Mouse (Mus musculus) MEL (cell line): ENCODE measurements around the gene Stx18. TPM values are rescaled to one million over a fixed set of nuclear protein-coding genes. Genes with fewer than 3 reads are reported as not detected.

Experiments used
- DNase-seq: peaks from one replicate; pipeline ENCODE4 v3.0.0; 2011; ENCODE audit warnings: low read depth, low spot score
- H3K27ac ChIP-seq: 2 replicates; pipeline ENCODE4 v1.5.1; 2012; ENCODE audit warnings: low read depth, mild to moderate bottlenecking, control low read depth, low read length, moderate library complexity; ENCODE audit not compliant: control insufficient read depth
- H3K27me3 ChIP-seq, 2 experiments: fragments of 150-350 bp in 1 of 2; sonication (generic) in 1 of 2; 2 replicates each; pipeline ENCODE4 v1.6.1; 2012; ENCODE audit warnings: low read length in 2 of 2, mild to moderate bottlenecking in 2 of 2, improper control_type of control experiment in 1 of 2, moderate library complexity in 1 of 2; ENCODE audit not compliant: insufficient read depth in 2 of 2, control insufficient read depth in 1 of 2
- H3K36me3 ChIP-seq, 2 experiments: 2 replicates each; pipeline ENCODE4 v1.6.1; 2012 to 2014; ENCODE audit warnings: low read length in 2 of 2, improper control_type of control experiment in 1 of 2, inconsistent platforms in 1 of 2, mild to moderate bottlenecking in 1 of 2; ENCODE audit not compliant: insufficient read depth in 2 of 2, control insufficient read depth in 1 of 2
- H3K4me1 ChIP-seq, 2 experiments: fragments of 150-350 bp in 1 of 2; sonication (generic) in 1 of 2; 2 replicates each; pipeline ENCODE4 v1.6.1; 2012; ENCODE audit warnings: low read length in 2 of 2, improper control_type of control experiment in 1 of 2, mild to moderate bottlenecking in 1 of 2; ENCODE audit not compliant: insufficient read depth in 2 of 2, control insufficient read depth in 1 of 2
- H3K4me3 ChIP-seq, 2 experiments: fragments of 150-350 bp in 1 of 2; sonication (generic) in 1 of 2; 2 replicates each; pipeline ENCODE4 v1.5.1; 2012; ENCODE audit warnings: low read depth in 2 of 2, low read length in 2 of 2, mild to moderate bottlenecking in 2 of 2, moderate library complexity in 2 of 2, control low read depth in 1 of 2, improper control_type of control experiment in 1 of 2; ENCODE audit not compliant: control insufficient read depth in 1 of 2, insufficient read depth in 1 of 2
- H3K79me2 ChIP-seq: 2 replicates; pipeline ENCODE4 v1.6.1; 2012; ENCODE audit warnings: mild to moderate bottlenecking, low read length, moderate library complexity; ENCODE audit not compliant: control insufficient read depth, poor library complexity, insufficient read depth
- H3K9ac ChIP-seq: 2 replicates; pipeline ENCODE4 v1.6.1; 2012; ENCODE audit warnings: low read depth, mild to moderate bottlenecking, control low read depth, low read length, moderate library complexity; ENCODE audit not compliant: control insufficient read depth, poor library complexity, severe bottlenecking
- H3K9me3 ChIP-seq: fragments of 150-350 bp; sonication (generic); replicated peaks from 2 replicates; pipeline ENCODE4 v1.6.1; 2012; ENCODE audit warnings: mild to moderate bottlenecking, low read length, improper control_type of control experiment, moderate library complexity; ENCODE audit not compliant: insufficient read depth
- CHD2 ChIP-seq: IDR thresholded peaks from 2 replicates; pipeline ENCODE4 v1.6.1; 2011; ENCODE audit warnings: low read length, improper control_type of control experiment
- CTCF ChIP-seq, 3 experiments: IDR thresholded peaks in 2 of 3; conservative IDR thresholded peaks in 1 of 3; 2 replicates each; pipeline ENCODE4 v1.5.1; 2011 to 2012; ENCODE audit warnings: low read length in 3 of 3, low read depth in 2 of 3, mild to moderate bottlenecking in 2 of 3, improper control_type of control experiment in 1 of 3, inconsistent platforms in 1 of 3, mixed read lengths in 1 of 3, moderate library complexity in 1 of 3; ENCODE audit not compliant: control insufficient read depth in 1 of 3, insufficient read depth in 1 of 3, poor library complexity in 1 of 3, severe bottlenecking in 1 of 3
- ETS1 ChIP-seq: IDR thresholded peaks from 2 replicates; pipeline ENCODE4 v1.6.1; 2012; ENCODE audit warnings: low read depth, mild to moderate bottlenecking, inconsistent platforms, low read length, improper control_type of control experiment, moderate library complexity
- HCFC1 ChIP-seq: IDR thresholded peaks from 2 replicates; pipeline ENCODE4 v1.6.1; 2012; ENCODE audit warnings: low read depth, mild to moderate bottlenecking, inconsistent platforms, low read length, improper control_type of control experiment, moderate library complexity
- JUND ChIP-seq: IDR thresholded peaks from 2 replicates; pipeline ENCODE4 v1.6.1; 2011; ENCODE audit warnings: low read depth, mild to moderate bottlenecking, improper control_type of control experiment, low read length
- MAZ ChIP-seq: IDR thresholded peaks from 2 replicates; pipeline ENCODE4 v1.6.1; 2012; ENCODE audit warnings: low read depth, mild to moderate bottlenecking, inconsistent platforms, low read length, improper control_type of control experiment
- MXI1 ChIP-seq: IDR thresholded peaks from 2 replicates; pipeline ENCODE4 v1.6.1; 2011; ENCODE audit warnings: mild to moderate bottlenecking, low read depth, low read length, improper control_type of control experiment
- MYB ChIP-seq: IDR thresholded peaks from 2 replicates; pipeline ENCODE4 v1.6.1; 2011; ENCODE audit warnings: mild to moderate bottlenecking, low read depth, low read length, improper control_type of control experiment
- NELFE ChIP-seq: IDR thresholded peaks from 2 replicates; pipeline ENCODE4 v1.6.1; 2011; ENCODE audit warnings: low read depth, low read length, improper control_type of control experiment
- POLR2AphosphoS2 ChIP-seq: IDR thresholded peaks from 2 replicates; pipeline ENCODE4 v1.6.1; 2011; ENCODE audit warnings: low read length, improper control_type of control experiment
- POLR2AphosphoS5 ChIP-seq: IDR thresholded peaks from 2 replicates; pipeline ENCODE4 v1.6.1; 2012; ENCODE audit warnings: low read depth, borderline replicate concordance, mild to moderate bottlenecking, inconsistent platforms, low read length, moderate library complexity, mixed read lengths
- RAD21 ChIP-seq: IDR thresholded peaks from 2 replicates; pipeline ENCODE4 v1.6.1; 2011; ENCODE audit warnings: mild to moderate bottlenecking, low read depth, low read length, improper control_type of control experiment
- SMC3 ChIP-seq: IDR thresholded peaks from 2 replicates; pipeline ENCODE4 v1.6.1; 2011; ENCODE audit warnings: low read depth, low read length, improper control_type of control experiment
- TAL1 ChIP-seq: IDR thresholded peaks from 2 replicates; pipeline ENCODE4 v1.6.1; 2012; ENCODE audit warnings: mild to moderate bottlenecking, inconsistent platforms, low read length, moderate library complexity, mixed read lengths
- TBP ChIP-seq: IDR thresholded peaks from 2 replicates; pipeline ENCODE4 v1.8.0; 2011; ENCODE audit warnings: low read depth, low read length, improper control_type of control experiment
- TCF12 ChIP-seq: IDR thresholded peaks from 2 replicates; pipeline ENCODE4 v1.6.1; 2014; ENCODE audit warnings: low read depth, mild to moderate bottlenecking, inconsistent platforms, low read length, improper control_type of control experiment, moderate library complexity
- USF1 ChIP-seq: IDR thresholded peaks from 2 replicates; pipeline ENCODE4 v1.6.1; 2014; ENCODE audit warnings: low read depth, mild to moderate bottlenecking, inconsistent platforms, low read length, improper control_type of control experiment, moderate library complexity
- USF2 ChIP-seq, 2 experiments: IDR thresholded peaks; 2 replicates each; pipeline ENCODE4 v1.6.1; 2011 to 2012; ENCODE audit warnings: improper control_type of control experiment in 2 of 2, low read length in 2 of 2, borderline replicate concordance in 1 of 2, inconsistent platforms in 1 of 2, low read depth in 1 of 2, mild to moderate bottlenecking in 1 of 2; ENCODE audit not compliant: insufficient read depth in 1 of 2
- ZKSCAN1 ChIP-seq: IDR thresholded peaks from 2 replicates; pipeline ENCODE4 v1.6.1; 2012; ENCODE audit warnings: low read depth, mild to moderate bottlenecking, inconsistent platforms, low read length, improper control_type of control experiment, moderate library complexity
- ZMIZ1 ChIP-seq: IDR thresholded peaks from 2 replicates; pipeline ENCODE4 v1.6.1; 2012; ENCODE audit warnings: low read depth, mild to moderate bottlenecking, inconsistent platforms, low read length, improper control_type of control experiment, moderate library complexity
- polyA plus RNA-seq, 2 experiments: library from polyadenylated mRNA; stranded (reverse) in 1 of 2; unstranded in 1 of 2; fragments of >175 nt in 1 of 2; fragments of >200 nt in 1 of 2; gene quantifications; 2 replicates each; pipeline versions ENCODE4 v1.2.1 to v1.2.4; 2012; ENCODE audit warnings: low replicate concordance in 2 of 2, low read depth in 1 of 2; ENCODE audit not compliant: insufficient read length in 2 of 2, insufficient read depth in 1 of 2, missing spikeins in 1 of 2
- total RNA-seq: library from RNA; depleted of rRNA; stranded (reverse); fragments of 300-350 nt; gene quantifications from 2 replicates; pipeline ENCODE4 v1.2.3, GENCODE M21; 2012; rRNA removed

The Stx18 gene
- total and polyA plus RNA-seq, 3 experiments = 44.0 to 44.4 TPM; not detected in 1

GRCm38 (mm10) chr5:38184688-38185285 lies 146.2 kb downstream of the Stx18 start:
- Histone ChIP-seq H3K27me3 (no peaks in the 10 kb centered on the region), H3K36me3 (no peaks in the 10 kb centered on the region), H3K9me3 (no peaks in the 10 kb centered on the region), H3K4me3 (no peak overlapping the region), H3K4me1 (no peaks in the 10 kb centered on the region), H3K79me2 (no peaks in the 10 kb centered on the region), H3K27ac (no peak overlapping the region), H3K9ac (no peak overlapping the region)
- DNase-seq = no peak
- TF ChIP-seq NELFE = no peak

- no peaks in the 10 kb centered on the region for H3K4me1 ChIP-seq
- DNase-seq = no peak
- H3K9me3 ChIP-seq = no peaks in the 10 kb centered on the region
- no peak overlapping the region for H3K27ac ChIP-seq
- H3K27me3 ChIP-seq = no peaks in the 10 kb centered on the region
- no peaks in the 10 kb centered on the region for H3K36me3 ChIP-seq
- no peak overlapping the region for H3K4me3 ChIP-seq
- TF ChIP-seq SMC3 = no peak
- TF ChIP-seq NELFE = no peak
- no peak for TF ChIP-seq ZMIZ1
- TF ChIP-seq CTCF (IDR thresholded peaks at IDR 0.05 in 2 of 3, conservative IDR thresholded peaks at IDR 0.05 in 1 of 3; ENCODE audit: control insufficient read depth in 1 of 3, insufficient read depth in 1 of 3, low read depth in 2 of 3, low read length in 3 of 3, poor library complexity in 1 of 3, severe bottlenecking in 1 of 3) = no peak
- no peak for TF ChIP-seq CHD2
- TF ChIP-seq TAL1 = no peak
- no peak for TF ChIP-seq MAZ
- no peak for TF ChIP-seq TCF12
- TF ChIP-seq TBP = no peak
- TF ChIP-seq ZKSCAN1 = no peak
- no peak for TF ChIP-seq POLR2AphosphoS2
- no peak for TF ChIP-seq JUND
- TF ChIP-seq POLR2AphosphoS5 = no peak
- TF ChIP-seq USF1 = no peak
- no peak for TF ChIP-seq MYB
- TF ChIP-seq RAD21 = no peak
- no peak for TF ChIP-seq USF2 (IDR thresholded peaks at IDR 0.05; ENCODE audit: borderline replicate concordance in 1 of 2, insufficient read depth in 1 of 2, low read depth in 1 of 2, low read length in 2 of 2)
- TF ChIP-seq HCFC1 = no peak
- TF ChIP-seq ETS1 = no peak
- no peak for TF ChIP-seq MXI1
- TF ChIP-seq, all 39 proteins: peak for 0
- Histone ChIP-seq H3K79me2 (no peaks in the 10 kb centered on the region), H3K9ac (no peak overlapping the region)
Measured at GRCm38 (mm10) chr5:38187006-38187405, 148.5 kb downstream of the Stx18 start.

Other genes with a start within 250 kb of the Stx18 start
- not detected in 2 replicates for gene Msx1, start 214.2 kb upstream of the Stx18 start, total RNA-seq
- not detected for gene Msx1, start 214.2 kb upstream of the Stx18 start, polyA plus RNA-seq
- gene Nsg1, start 121.2 kb downstream of the Stx18 start, total RNA-seq = 0.07 and 0.12 TPM in 2 replicates
- gene Nsg1, start 121.2 kb downstream of the Stx18 start, polyA plus RNA-seq = under 1 TPM in 1 of 2 experiments, not detected in 1; 0.18 TPM
- 14.0 and 16.8 TPM in 2 replicates for gene Zbtb49, start 181.7 kb downstream of the Stx18 start, total RNA-seq
- 10 to 100 TPM in 1 of 2 experiments, not detected in 1; 17.5 TPM for gene Zbtb49, start 181.7 kb downstream of the Stx18 start, polyA plus RNA-seq
- gene Lyar, start 181.7 kb downstream of the Stx18 start, total RNA-seq = 333 and 340 TPM in 2 replicates
- gene Lyar, start 181.7 kb downstream of the Stx18 start, polyA plus RNA-seq = 100 to 1,000 TPM; 507 to 678 TPM
- gene Tmem128, start 221.4 kb downstream of the Stx18 start, total RNA-seq = 76.4 and 78.9 TPM in 2 replicates
- gene Tmem128, start 221.4 kb downstream of the Stx18 start, polyA plus RNA-seq = 10 to 100 TPM in 1 of 2 experiments, not detected in 1; 55.9 TPM
- gene Otop1, start 237.2 kb downstream of the Stx18 start, total RNA-seq = 0.08 TPM in 1 of 2 replicates, not detected in the other
- gene Otop1, start 237.2 kb downstream of the Stx18 start, polyA plus RNA-seq = not detected